Mouse (Mus musculus): ENCODE data around the gene Ap2s1. TPM values are rescaled to one million over a fixed set of nuclear protein-coding genes. Genes with fewer than 3 reads are reported as not detected.

The Ap2s1 gene
- total and polyA plus RNA-seq, 2 experiments from 2014 or later = 524 to 619 TPM

DNA sequence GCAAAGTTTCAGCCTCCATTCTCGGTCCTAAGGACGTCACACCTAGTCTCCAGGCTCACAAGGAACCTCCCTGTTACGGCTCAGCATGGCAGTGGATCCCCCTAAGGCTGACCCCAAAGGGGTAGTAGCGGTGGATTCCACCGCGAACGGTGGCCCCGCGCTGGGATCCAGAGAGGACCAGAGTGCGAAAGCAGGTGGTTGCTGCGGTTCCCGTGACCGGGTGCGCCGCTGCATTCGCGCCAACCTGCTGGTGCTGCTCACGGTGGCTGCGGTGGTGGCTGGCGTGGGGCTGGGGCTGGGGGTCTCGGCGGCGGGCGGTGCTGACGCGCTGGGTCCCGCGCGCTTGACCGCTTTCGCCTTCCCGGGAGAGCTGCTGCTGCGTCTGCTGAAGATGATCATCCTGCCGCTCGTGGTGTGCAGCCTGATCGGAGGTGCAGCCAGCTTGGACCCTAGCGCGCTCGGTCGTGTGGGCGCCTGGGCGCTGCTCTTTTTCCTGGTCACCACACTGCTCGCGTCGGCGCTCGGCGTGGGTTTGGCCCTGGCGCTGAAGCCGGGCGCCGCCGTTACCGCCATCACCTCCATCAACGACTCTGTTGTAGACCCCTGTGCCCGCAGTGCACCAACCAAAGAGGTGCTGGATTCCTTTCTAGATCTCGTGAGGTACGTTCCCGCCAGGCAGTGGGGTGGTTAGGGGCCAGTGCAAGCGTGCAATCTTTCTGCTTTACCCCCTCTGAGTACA lies 43.8 kb downstream of the Ap2s1 start:
- H3K9ac ChIP-seq (replicated peaks; ENCODE audit: low read length) = peak overlapping the region; percentile 44
- H3K4me1 ChIP-seq (ENCODE audit: insufficient read depth, low read length) = no peaks in the 10 kb centered on the region
- no peaks in the 10 kb centered on the region for H3K27me3 ChIP-seq (ENCODE audit: insufficient read depth, low read length)
- H3K27ac ChIP-seq = 0 out of 2 replicates have a peak overlapping the region, but pooled peaks have one; percentile 4
- peak overlapping the region; percentile 99 for H3K4me2 ChIP-seq (ENCODE audit: low read depth, low read length)
- H3K36me3 ChIP-seq (ENCODE audit: insufficient read depth, low read length) = no peaks in the 10 kb centered on the region
- under 1% methylated on average over 60 of the region's 60 CpGs for WGBS
- DNase-seq (ENCODE audit: low spot score) = peak; percentile 28
- H3K4me3 ChIP-seq (ENCODE audit: low read length) = peak overlapping the region; percentile 54
- no peaks in the 10 kb centered on the region for H3K9me3 ChIP-seq (ENCODE audit: low read length)
- TF ChIP-seq CTCF (IDR thresholded peaks at IDR 0.05; ENCODE audit: low read depth) = no peak
- ATAC-seq = peak; percentile 41; the same call in 1 of the 2 replicates

DNA sequence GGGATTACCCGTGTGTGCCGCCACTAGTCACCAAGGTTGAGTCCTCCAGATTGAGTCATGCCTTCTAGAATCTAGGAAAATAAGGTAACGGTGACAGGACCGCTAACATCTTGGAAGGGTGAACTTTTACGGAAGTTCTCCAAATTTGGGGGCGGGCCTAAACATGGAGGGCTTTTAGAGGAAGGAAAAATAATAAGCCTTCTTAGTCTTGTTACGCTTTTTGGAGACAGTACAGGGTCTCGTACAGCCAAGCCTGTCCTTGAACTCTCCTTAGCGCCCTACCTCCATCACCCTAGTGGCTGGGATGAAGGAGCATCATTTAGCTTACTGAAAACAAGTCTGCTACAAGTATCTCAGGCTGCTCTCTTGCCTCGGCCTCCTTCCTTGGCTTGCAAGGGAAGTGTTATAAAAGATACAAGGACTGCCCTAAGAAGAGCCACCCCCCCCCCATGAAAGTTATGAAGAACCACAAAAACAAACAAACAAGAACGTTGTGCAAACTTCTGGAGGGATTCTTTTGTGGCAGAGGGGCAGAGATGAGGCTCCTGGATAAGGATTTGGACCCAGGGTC lies 44.4 kb downstream of the Ap2s1 start:
- H3K9me3 ChIP-seq (ENCODE audit: low read length) = no peaks in the 10 kb centered on the region
- no peaks in the 10 kb centered on the region for H3K36me3 ChIP-seq (ENCODE audit: insufficient read depth, low read length)
- no peak for TF ChIP-seq CTCF (IDR thresholded peaks at IDR 0.05; ENCODE audit: low read depth)
- peak overlapping the region; percentile 44 for H3K9ac ChIP-seq (replicated peaks; ENCODE audit: low read length)
- peak overlapping the region; percentile 99 for H3K4me2 ChIP-seq (ENCODE audit: low read depth, low read length)
- H3K4me1 ChIP-seq (ENCODE audit: insufficient read depth, low read length) = no peaks in the 10 kb centered on the region
- ATAC-seq (no peak), DNase-seq (ENCODE audit: low spot score) (no peak)
- 0 out of 2 replicates have a peak overlapping the region, but pooled peaks have one; percentile 4 for H3K27ac ChIP-seq
- H3K4me3 ChIP-seq (ENCODE audit: low read length) = peak overlapping the region; percentile 54
- WGBS = 14% methylated on average over 11 of the region's 11 CpGs
- no peaks in the 10 kb centered on the region for H3K27me3 ChIP-seq (ENCODE audit: insufficient read depth, low read length)

DNA sequence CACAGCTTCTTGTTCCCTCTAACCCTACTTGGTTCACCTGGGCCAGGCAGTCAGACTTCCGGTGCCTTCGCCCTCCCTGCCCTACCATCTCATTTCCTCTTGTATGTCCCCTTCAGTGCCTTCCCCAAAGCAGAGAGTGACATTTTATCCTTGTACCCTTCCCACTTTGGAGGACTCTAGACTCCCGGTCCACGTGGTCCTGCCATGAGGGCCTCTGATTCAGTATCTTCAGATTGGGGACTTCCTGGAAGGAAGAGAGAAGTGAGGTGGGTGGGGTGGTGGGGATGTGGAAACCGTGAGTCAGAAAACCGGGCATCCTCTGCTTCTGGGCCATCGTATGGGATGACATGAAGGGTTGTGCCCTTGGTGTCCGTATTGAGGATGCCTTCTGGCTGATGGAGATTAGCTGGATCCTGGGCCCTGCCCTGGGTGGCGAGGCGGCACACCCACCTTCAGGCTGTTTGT lies 45.0 kb downstream of the Ap2s1 start:
- Histone ChIP-seq H3K4me3 (ENCODE audit: low read length) (no peak overlapping the region), H3K4me2 (ENCODE audit: low read depth, low read length) (peak overlapping the region; percentile 99), H3K4me1 (ENCODE audit: insufficient read depth, low read length) (no peaks in the 10 kb centered on the region), H3K9me3 (ENCODE audit: low read length) (no peaks in the 10 kb centered on the region), H3K9ac (replicated peaks; ENCODE audit: low read length) (no peak overlapping the region), H3K27ac (no peak overlapping the region), H3K27me3 (ENCODE audit: insufficient read depth, low read length) (no peaks in the 10 kb centered on the region), H3K36me3 (ENCODE audit: insufficient read depth, low read length) (no peaks in the 10 kb centered on the region)
- TF ChIP-seq CTCF (IDR thresholded peaks at IDR 0.05; ENCODE audit: low read depth) = no peak
- DNase-seq (ENCODE audit: low spot score) (no peak), ATAC-seq (no peak)
- WGBS = 42% methylated on average over 10 of the region's 10 CpGs

DNA sequence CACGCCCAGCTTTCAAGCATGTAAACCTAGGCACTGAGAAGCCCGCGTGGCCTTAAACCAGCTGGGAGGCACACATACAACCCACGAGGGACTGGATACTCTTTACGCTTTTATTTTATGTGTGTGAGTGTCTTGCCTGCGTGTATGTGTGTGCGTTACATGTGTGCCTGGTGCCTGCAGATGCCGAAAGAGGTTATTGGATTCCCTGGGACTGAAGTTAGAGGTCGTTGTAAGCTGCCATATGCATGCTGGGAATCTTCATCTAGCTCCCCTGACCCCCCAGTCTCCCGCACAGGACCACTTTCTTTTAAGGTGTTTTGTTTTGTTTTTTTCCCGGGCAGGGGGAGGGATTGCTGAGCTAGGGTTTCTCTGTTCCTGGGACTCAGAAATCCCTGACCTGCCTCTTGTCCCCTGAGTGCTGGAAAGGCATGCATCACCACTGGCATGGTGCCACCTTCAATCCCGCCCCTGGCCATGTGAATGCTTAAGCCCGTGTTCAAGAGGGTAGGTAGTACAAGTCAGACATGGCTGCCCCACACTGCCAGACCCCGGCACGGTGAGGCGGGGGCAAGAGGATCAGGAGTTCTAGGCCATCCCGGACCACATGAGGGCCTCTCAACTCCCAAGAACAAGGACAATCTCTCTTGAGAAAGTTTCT lies 45.7 kb downstream of the Ap2s1 start:
- H3K4me2 ChIP-seq (ENCODE audit: low read depth, low read length) = peak overlapping the region; percentile 99
- peak; percentile 12 for DNase-seq (ENCODE audit: low spot score)
- H3K27ac ChIP-seq = no peak overlapping the region
- no peaks in the 10 kb centered on the region for H3K27me3 ChIP-seq (ENCODE audit: insufficient read depth, low read length)
- 39% methylated on average over 17 of the region's 17 CpGs for WGBS
- H3K9ac ChIP-seq (replicated peaks; ENCODE audit: low read length) = no peak overlapping the region
- no peaks in the 10 kb centered on the region for H3K4me1 ChIP-seq (ENCODE audit: insufficient read depth, low read length)
- no peak for ATAC-seq
- no peaks in the 10 kb centered on the region for H3K36me3 ChIP-seq (ENCODE audit: insufficient read depth, low read length)
- TF ChIP-seq CTCF (IDR thresholded peaks at IDR 0.05; ENCODE audit: low read depth) = no peak
- no peaks in the 10 kb centered on the region for H3K9me3 ChIP-seq (ENCODE audit: low read length)
- no peak overlapping the region for H3K4me3 ChIP-seq (ENCODE audit: low read length)

DNA sequence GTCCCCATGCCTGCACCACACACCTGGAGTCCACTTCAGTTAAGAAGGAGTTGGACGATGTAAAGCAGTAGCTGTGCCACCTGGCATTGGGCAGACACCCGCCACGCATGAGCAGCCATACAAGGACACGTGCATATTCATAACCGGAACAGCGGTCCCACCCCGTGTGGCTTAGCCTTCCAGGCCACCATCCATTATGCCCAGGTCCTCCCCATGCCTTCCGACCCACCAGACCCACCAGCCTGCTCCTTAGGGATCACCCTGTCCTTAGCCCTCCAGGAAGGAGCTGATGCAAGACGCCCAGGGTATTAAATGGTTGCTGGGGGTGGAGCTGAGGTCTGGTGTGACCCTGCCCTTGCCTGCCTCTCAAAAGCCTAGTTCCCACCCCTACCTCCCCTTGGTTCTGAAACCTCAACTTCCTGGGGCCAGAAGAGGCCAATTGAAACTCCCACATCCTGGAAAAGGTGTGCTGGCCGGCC lies 46.3 kb downstream of the Ap2s1 start:
- DNase-seq (ENCODE audit: low spot score) = no peak
- H3K9me3 ChIP-seq (ENCODE audit: low read length) = no peaks in the 10 kb centered on the region
- no peak for ATAC-seq
- H3K27ac ChIP-seq = no peak overlapping the region
- H3K4me3 ChIP-seq (ENCODE audit: low read length) = no peak overlapping the region
- 57% methylated on average over 10 of the region's 10 CpGs for WGBS
- H3K36me3 ChIP-seq (ENCODE audit: insufficient read depth, low read length) = no peaks in the 10 kb centered on the region
- H3K27me3 ChIP-seq (ENCODE audit: insufficient read depth, low read length) = no peaks in the 10 kb centered on the region
- no peak for TF ChIP-seq CTCF (IDR thresholded peaks at IDR 0.05; ENCODE audit: low read depth)
- no peak overlapping the region for H3K9ac ChIP-seq (replicated peaks; ENCODE audit: low read length)
- H3K4me2 ChIP-seq (ENCODE audit: low read depth, low read length) = peak overlapping the region; percentile 99; the same call in 1 of the 2 replicates
- H3K4me1 ChIP-seq (ENCODE audit: insufficient read depth, low read length) = no peaks in the 10 kb centered on the region

DNA sequence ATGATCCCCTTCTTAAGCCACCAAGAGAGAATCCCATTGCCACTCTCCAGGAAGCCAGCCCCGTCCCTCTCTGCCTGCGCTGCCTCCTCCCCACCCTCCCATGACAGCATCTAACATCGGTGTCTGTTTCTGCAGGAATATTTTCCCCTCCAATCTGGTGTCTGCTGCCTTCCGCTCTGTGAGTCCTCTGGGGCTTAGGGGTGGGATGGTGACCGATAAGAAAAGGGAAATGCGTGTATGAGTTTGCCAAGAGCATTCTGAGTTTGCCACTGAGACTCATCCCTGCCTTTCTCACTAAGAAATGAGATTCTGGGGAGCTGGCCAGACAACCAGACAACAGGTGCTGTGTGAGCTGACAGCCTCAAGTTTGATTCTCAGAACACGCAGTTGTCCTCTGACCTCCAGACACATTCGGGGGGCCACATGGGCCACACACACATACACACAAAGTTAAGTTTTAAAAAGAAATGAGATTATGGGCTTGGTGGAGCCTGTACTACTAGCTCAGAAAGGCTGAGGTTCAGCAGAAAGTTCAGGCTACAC lies 47.4 kb downstream of the Ap2s1 start:
- 80% methylated on average over 8 of the region's 8 CpGs for WGBS
- H3K36me3 ChIP-seq (ENCODE audit: insufficient read depth, low read length) = no peaks in the 10 kb centered on the region

More for the DNA sequence above, 47.4 kb downstream of the Ap2s1 start:
- Histone ChIP-seq H3K9ac (replicated peaks; ENCODE audit: low read length) (no peak overlapping the region), H3K4me2 (ENCODE audit: low read depth, low read length) (no peak overlapping the region), H3K27me3 (ENCODE audit: insufficient read depth, low read length) (no peaks in the 10 kb centered on the region), H3K9me3 (ENCODE audit: low read length) (no peaks in the 10 kb centered on the region), H3K4me3 (ENCODE audit: low read length) (no peak overlapping the region), H3K27ac (no peak overlapping the region), H3K4me1 (ENCODE audit: insufficient read depth, low read length) (no peaks in the 10 kb centered on the region)
- no peak for TF ChIP-seq CTCF (IDR thresholded peaks at IDR 0.05; ENCODE audit: low read depth)
- ATAC-seq (no peak), DNase-seq (ENCODE audit: low spot score) (no peak)

All from hindbrain, postnatal 0 days (tissue).